Mouse (Mus musculus): ENCODE data around the gene Zfp942. TPM values are rescaled to one million over a fixed set of nuclear protein-coding genes. Genes with fewer than 3 reads are reported as not detected.

Gene Zfp942
- total RNA-seq (2021) (1 to 10 TPM; 8.6 to 9.7 TPM), polyA plus RNA-seq (2012; rRNA removed) (0.98 and 1.2 TPM in 2 replicates)
- long read RNA-seq, partial matches to known transcripts: 0 of 5 reads
- long read RNA-seq, other reads (novel, unspliced or antisense): 4 of 5 reads

GRCm38 (mm10) chr17:21962107-21962907 lies at the start of gene Zfp942, which contains the start of gene Zfp943:
Gene Zfp942, minus strand, starts transcription at chr17:21962464.
Gene Zfp943, plus strand, starts transcription at chr17:21962552.
- DNase-seq: peak; percentile 86

GRCm38 (mm10) chr17:21963302-21963701 lies 1.0 kb upstream of the Zfp942 start:
- no peak for DNase-seq

- peak; percentile 73 for DNase-seq
These were observed 52.7 kb downstream of the Zfp942 start, which contains the start of gene Zfp995 for GRCm38 (mm10) chr17:21909456-21910052. Gene Zfp995, minus strand, starts transcription at chr17:21909926.

- DNase-seq: peak; percentile 2
These were observed 53.2 kb downstream of the Zfp942 start for GRCm38 (mm10) chr17:21909039-21909438.

Other genes starting within 250 kb of the Zfp942 start
- gene Zfp229, start 231.7 kb downstream of the Zfp942 start, total RNA-seq (2021): 10 to 100 TPM in 1 of 2 experiments, 1 to 10 TPM in 1; 7.0 to 10.7 TPM
- 0.91 and 1.6 TPM in 2 replicates for gene Zfp229, start 231.7 kb downstream of the Zfp942 start, polyA plus RNA-seq (2012; rRNA removed)
- 1 to 10 TPM; 1.3 to 2.0 TPM for gene Zfp820, start 116.7 kb downstream of the Zfp942 start, total RNA-seq (2021)
- gene Zfp820, start 116.7 kb downstream of the Zfp942 start, polyA plus RNA-seq (2012; rRNA removed): 0.03 and 0.04 TPM in 2 replicates
- gene Zfp995, start 52.5 kb downstream of the Zfp942 start, total RNA-seq (2021): 1 to 10 TPM; 1.5 to 2.6 TPM
- gene Zfp995, start 52.5 kb downstream of the Zfp942 start, polyA plus RNA-seq (2012; rRNA removed): not detected in 2 replicates
- 10 to 100 TPM; 12.8 to 15.9 TPM for gene Zfp943, start 88 bp upstream of the Zfp942 start, total RNA-seq (2021)
- gene Zfp943, start 88 bp upstream of the Zfp942 start, polyA plus RNA-seq (2012; rRNA removed): 1.8 and 2.5 TPM in 2 replicates
- gene Zfp947, start 203.7 kb upstream of the Zfp942 start, total RNA-seq (2021): 1 to 10 TPM in 1 of 2 experiments, under 1 TPM in 1; 0.72 to 1.9 TPM
- gene Zfp947, start 203.7 kb upstream of the Zfp942 start, polyA plus RNA-seq (2012; rRNA removed): 0.07 TPM in 1 of 2 replicates, not detected in the other